ENCODE assay signal across 22 mouse cellular contexts in the genomic region with DNA sequence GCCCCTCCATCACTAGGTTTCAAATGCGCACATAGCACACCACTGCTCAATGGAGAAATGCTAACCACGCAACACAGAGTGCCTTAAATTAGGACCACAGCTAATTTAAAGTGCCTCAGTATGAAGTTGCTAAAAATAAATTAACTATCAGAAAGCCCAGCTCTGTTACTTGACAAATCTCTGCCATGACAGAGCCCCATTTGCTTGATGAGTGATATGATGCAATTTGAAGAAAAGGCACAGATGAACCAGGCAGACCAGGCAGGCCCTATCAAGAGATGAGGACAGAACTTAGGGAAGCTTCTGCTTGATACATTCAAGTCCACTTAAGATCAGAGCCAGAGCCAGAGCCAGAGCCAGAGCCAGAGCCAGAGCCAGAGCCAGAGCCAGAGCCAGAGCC.
DNase-seq lines count a peak whose midpoint lies in the region; ATAC-seq and TF ChIP-seq lines count a peak whose summit lies in the region.
"Had no signal": no experiment of that assay in that cellular context is flagged by ENCODE, and none has a peak within 500 bp of the region (broad histone marks: within the 10 kb centered on the region; RNA-seq: fewer than 3 reads in every experiment).

No protein-coding gene starts in this region.

- 49% methylated on average over 2 of the region's 2 CpGs for WGBS in heart, embryonic 13.5 days
- WGBS in heart, embryonic 12.5 days, result 64% methylated on average over 2 of the region's 2 CpGs
- 58% methylated on average over 2 of the region's 2 CpGs for WGBS in heart, embryonic 15.5 days
- WGBS in heart, adult 2 months, result 70% methylated on average over 2 of the region's 2 CpGs
- WGBS in cerebellum, adult 2 months, result 95% methylated on average over 2 of the region's 2 CpGs

- no peak overlapping the region for H3K9ac ChIP-seq in heart, embryonic 13.5 days
- H3K9ac ChIP-seq in heart, embryonic 12.5 days, result no peak overlapping the region
- H3K9ac ChIP-seq in heart, embryonic 15.5 days, result no peak overlapping the region
- H3K9ac ChIP-seq in heart, adult 2 months (ENCODE audit: low read depth, low read length), result no peak overlapping the region
- no peak overlapping the region for H3K9ac ChIP-seq in MEL (ENCODE audit: control insufficient read depth, low read depth, low read length, poor library complexity, severe bottlenecking)
- H3K9ac ChIP-seq: embryonic facial prominence, embryonic 13.5 days; embryonic facial prominence, embryonic 15.5 days; forebrain, embryonic 13.5 days; forebrain, embryonic 15.5 days; forebrain, postnatal 0 days had no signal

- no peak for DNase-seq in heart, adult 2 months
- DNase-seq in MEL (ENCODE audit: low read depth, low spot score), result no peak
- peak; percentile 13 for DNase-seq in MN1 (ENCODE audit: low spot score)
- no peak for DNase-seq in cerebellum, adult 2 months
- no peak for DNase-seq in cerebellum, adult 18-20 months
- DNase-seq: adrenal gland, adult 2 months; adrenal gland, postnatal 10 days; adrenal gland, postnatal 25 days; cerebellum, adult 11 months; cerebellum, adult 8-10 months; cerebellum, adult 9-11 months; cerebellum, postnatal 14 days; cerebellum, postnatal 36 days; embryo, embryonic 11 days; forebrain, postnatal 0 days had no signal

- no peaks in the 10 kb centered on the region for H3K9me3 ChIP-seq in heart, embryonic 13.5 days
- H3K9me3 ChIP-seq in heart, embryonic 12.5 days (replicated peaks), result no peaks in the 10 kb centered on the region
- H3K9me3 ChIP-seq in heart, embryonic 15.5 days (replicated peaks), result no peaks in the 10 kb centered on the region
- H3K9me3 ChIP-seq in MEL (replicated peaks; ENCODE audit: insufficient read depth, low read length), result no peaks in the 10 kb centered on the region
- H3K9me3 ChIP-seq: embryonic facial prominence, embryonic 13.5 days; embryonic facial prominence, embryonic 15.5 days; forebrain, embryonic 15.5 days had no signal

- H3K36me3 ChIP-seq in heart, embryonic 13.5 days, result no peaks in the 10 kb centered on the region
- no peaks in the 10 kb centered on the region for H3K36me3 ChIP-seq in heart, embryonic 12.5 days
- H3K36me3 ChIP-seq in heart, embryonic 15.5 days, result no peaks in the 10 kb centered on the region
- H3K36me3 ChIP-seq in heart, adult 2 months (ENCODE audit: control insufficient read depth, insufficient read depth, low read length), result no peaks in the 10 kb centered on the region
- H3K36me3 ChIP-seq in MEL (ENCODE audit: control insufficient read depth in 1 of 2, insufficient read depth in 2 of 2, low read length in 2 of 2), result no peaks in the 10 kb centered on the region
- H3K36me3 ChIP-seq: embryonic facial prominence, embryonic 13.5 days; embryonic facial prominence, embryonic 15.5 days; forebrain, embryonic 15.5 days had no signal

- H3K4me3 ChIP-seq in heart, embryonic 13.5 days, result no peak overlapping the region
- H3K4me3 ChIP-seq in heart, embryonic 12.5 days, result no peak overlapping the region
- H3K4me3 ChIP-seq in heart, embryonic 15.5 days, result no peak overlapping the region
- H3K4me3 ChIP-seq in heart, adult 2 months, result no peak overlapping the region
- no peak overlapping the region for H3K4me3 ChIP-seq in MEL (ENCODE audit: control insufficient read depth in 1 of 2, insufficient read depth in 1 of 2, low read depth in 2 of 2, low read length in 2 of 2)
- no peak overlapping the region for H3K4me3 ChIP-seq in cerebellum, adult 2 months (replicated peaks; ENCODE audit: insufficient read depth, low read depth, low read length)
- H3K4me3 ChIP-seq: embryonic facial prominence, embryonic 13.5 days; embryonic facial prominence, embryonic 15.5 days; forebrain, embryonic 13.5 days; forebrain, embryonic 15.5 days had no signal

- no peak for TF ChIP-seq POLR2A in heart, adult 2 months (IDR thresholded peaks at IDR 0.05; ENCODE audit: insufficient read depth, low read depth, low read length)
- no peak for TF ChIP-seq POLR2A in MEL (IDR thresholded peaks at IDR 0.05; ENCODE audit: control insufficient read depth in 1 of 2, insufficient read depth in 1 of 2, low read depth in 1 of 2, low read length in 2 of 2, poor library complexity in 1 of 2)
- TF ChIP-seq POLR2A in cerebellum, adult 2 months (IDR thresholded peaks at IDR 0.05; ENCODE audit: borderline replicate concordance, insufficient read depth, low read length), result no peak

- H3K27me3 ChIP-seq in heart, embryonic 13.5 days (replicated peaks), result no peaks in the 10 kb centered on the region
- H3K27me3 ChIP-seq in heart, embryonic 12.5 days (replicated peaks), result no peaks in the 10 kb centered on the region
- H3K27me3 ChIP-seq in heart, embryonic 15.5 days, result no peaks in the 10 kb centered on the region; the same call in 1 of the 2 replicates
- no peaks in the 10 kb centered on the region for H3K27me3 ChIP-seq in heart, adult 2 months (ENCODE audit: control insufficient read depth, insufficient read depth, low read length)
- H3K27me3 ChIP-seq in MEL (ENCODE audit: control insufficient read depth in 1 of 2, insufficient read depth in 2 of 2, low read length in 2 of 2), result no peaks in the 10 kb centered on the region
- H3K27me3 ChIP-seq in cerebellum, adult 2 months (ENCODE audit: control insufficient read depth, insufficient read depth, low read length), result no peaks in the 10 kb centered on the region
- H3K27me3 ChIP-seq: embryonic facial prominence, embryonic 13.5 days; embryonic facial prominence, embryonic 15.5 days; forebrain, embryonic 13.5 days; forebrain, embryonic 15.5 days had no signal

- peaks cover 10% of the 10 kb centered on the region for H3K4me1 ChIP-seq in heart, embryonic 13.5 days
- H3K4me1 ChIP-seq in heart, embryonic 12.5 days (replicated peaks), result peaks cover 4% of the 10 kb centered on the region; the same call in 1 of the 2 replicates
- peaks cover 5% of the 10 kb centered on the region for H3K4me1 ChIP-seq in heart, embryonic 15.5 days (replicated peaks)
- peaks cover 4% of the 10 kb centered on the region; the same call in 1 of the 2 replicates for H3K4me1 ChIP-seq in heart, adult 2 months (ENCODE audit: control insufficient read depth, insufficient read depth, low read length)
- no peaks in the 10 kb centered on the region for H3K4me1 ChIP-seq in MEL (ENCODE audit: control insufficient read depth in 1 of 2, insufficient read depth in 2 of 2, low read length in 2 of 2)
- H3K4me1 ChIP-seq in cerebellum, adult 2 months (ENCODE audit: control insufficient read depth, insufficient read depth, low read length), result peaks cover 8% of the 10 kb centered on the region
- H3K4me1 ChIP-seq: embryonic facial prominence, embryonic 15.5 days had no signal

- peak overlapping the region; percentile 31 for H3K27ac ChIP-seq in heart, embryonic 13.5 days (replicated peaks)
- no peak overlapping the region for H3K27ac ChIP-seq in heart, embryonic 12.5 days (ENCODE audit: poor library complexity, severe bottlenecking)
- H3K27ac ChIP-seq in heart, embryonic 15.5 days, result peak overlapping the region; percentile 53; the same call in 1 of the 2 replicates
- no peak overlapping the region for H3K27ac ChIP-seq in heart, adult 2 months
- no peak overlapping the region for H3K27ac ChIP-seq in MEL (ENCODE audit: control insufficient read depth, low read depth, low read length)
- H3K27ac ChIP-seq in cerebellum, adult 2 months (ENCODE audit: insufficient read depth, low read length), result no peak overlapping the region
- H3K27ac ChIP-seq: embryonic facial prominence, embryonic 13.5 days; embryonic facial prominence, embryonic 15.5 days; forebrain, embryonic 13.5 days; forebrain, embryonic 15.5 days had no signal

- TF ChIP-seq RAD21 in MEL (IDR thresholded peaks at IDR 0.05; ENCODE audit: low read depth, low read length), result no peak

- H3K79me2 ChIP-seq in heart, adult 2 months (replicated peaks; ENCODE audit: control insufficient read depth, insufficient read depth, low read length), result no peaks in the 10 kb centered on the region
- no peaks in the 10 kb centered on the region for H3K79me2 ChIP-seq in MEL (ENCODE audit: control insufficient read depth, insufficient read depth, low read length, poor library complexity)

- intact Hi-C loops in heart, adult 2 months (cut with DNase I), result no loop called here

- TF ChIP-seq CTCF in heart, adult 2 months (IDR thresholded peaks at IDR 0.05), result no peak
- TF ChIP-seq CTCF in MEL (IDR thresholded peaks at IDR 0.05 in 2 of 3, conservative IDR thresholded peaks at IDR 0.05 in 1 of 3; ENCODE audit: control insufficient read depth in 1 of 3, insufficient read depth in 1 of 3, low read depth in 2 of 3, low read length in 3 of 3, poor library complexity in 1 of 3, severe bottlenecking in 1 of 3), result no peak
- TF ChIP-seq CTCF in cerebellum, adult 2 months (IDR thresholded peaks at IDR 0.05; ENCODE audit: borderline replicate concordance, insufficient read depth, low read depth, low read length), result no peak

- no peak for ATAC-seq in heart, embryonic 13.5 days (ENCODE audit: extremely low read depth, insufficient number of reproducible peaks, low FRiP score, low TSS enrichment)
- no peak for ATAC-seq in heart, embryonic 12.5 days (ENCODE audit: insufficient number of reproducible peaks, low FRiP score)
- no peak for ATAC-seq in heart, embryonic 15.5 days (replicated peaks; ENCODE audit: insufficient number of reproducible peaks, insufficient read depth, low FRiP score, low read depth)
- ATAC-seq: forebrain, embryonic 13.5 days; forebrain, embryonic 15.5 days; forebrain, postnatal 0 days had no signal

- TF ChIP-seq EP300 in heart, adult 2 months (IDR thresholded peaks at IDR 0.05; ENCODE audit: insufficient read depth, low read depth, low read length), result no peak
- no peak for TF ChIP-seq EP300 in MEL (IDR thresholded peaks at IDR 0.05; ENCODE audit: low read depth in 1 of 2, low read length in 2 of 2)

- no peak overlapping the region for H3K4me2 ChIP-seq in heart, embryonic 13.5 days
- H3K4me2 ChIP-seq in heart, embryonic 12.5 days, result no peak overlapping the region
- H3K4me2 ChIP-seq in heart, embryonic 15.5 days, result no peak overlapping the region
- H3K4me2 ChIP-seq: embryonic facial prominence, embryonic 13.5 days; embryonic facial prominence, embryonic 15.5 days; forebrain, embryonic 13.5 days; forebrain, embryonic 15.5 days had no signal

TF ChIP-seq in MEL, 35 proteins besides CTCF, POLR2A, EP300 and RAD21:
- TF ChIP-seq TAL1 (IDR thresholded peaks at IDR 0.05; ENCODE audit: low read length), result no peak
- TF ChIP-seq MEF2A (IDR thresholded peaks at IDR 0.05; ENCODE audit: extremely low read depth, insufficient replicate concordance, low read depth, low read length, poor library complexity, severe bottlenecking), result peak; percentile 63; the same call in 1 of the 2 replicates
- TF ChIP-seq MAX (IDR thresholded peaks at IDR 0.05; ENCODE audit: low read length), result no peak
- no peak for TF ChIP-seq RCOR1 (IDR thresholded peaks at IDR 0.05; ENCODE audit: low read depth, low read length)

Comparison
In these comparisons a context has a peak if more than half of its experiments do, and no peak if none do; other contexts are left out.
1. H3K27ac ChIP-seq: peak in heart, embryonic 13.5 days (single experiment) and heart, embryonic 15.5 days (single experiment); none in heart, embryonic 12.5 days (single experiment), heart, adult 2 months (single experiment), MEL (single experiment) and cerebellum, adult 2 months (single experiment).